Mouse (Mus musculus) lung, adult 2 months (tissue): ENCODE data around the gene Plekhg1.

ENCODE experiments used
- CTCF ChIP-seq: fragments of 200-500 bp; IDR thresholded peaks from 2 replicates; pipeline ENCODE4 v1.5.1; 2011; ENCODE audit warnings: mild to moderate bottlenecking, low read length, control low read depth; ENCODE audit not compliant: insufficient read depth
- POLR2A ChIP-seq: fragments of 200-500 bp; IDR thresholded peaks from 2 replicates; pipeline ENCODE4 v1.6.1; 2011; ENCODE audit warnings: low read depth, mild to moderate bottlenecking, control low read depth, low read length, borderline replicate concordance; ENCODE audit errors: extremely low read depth

DNA sequence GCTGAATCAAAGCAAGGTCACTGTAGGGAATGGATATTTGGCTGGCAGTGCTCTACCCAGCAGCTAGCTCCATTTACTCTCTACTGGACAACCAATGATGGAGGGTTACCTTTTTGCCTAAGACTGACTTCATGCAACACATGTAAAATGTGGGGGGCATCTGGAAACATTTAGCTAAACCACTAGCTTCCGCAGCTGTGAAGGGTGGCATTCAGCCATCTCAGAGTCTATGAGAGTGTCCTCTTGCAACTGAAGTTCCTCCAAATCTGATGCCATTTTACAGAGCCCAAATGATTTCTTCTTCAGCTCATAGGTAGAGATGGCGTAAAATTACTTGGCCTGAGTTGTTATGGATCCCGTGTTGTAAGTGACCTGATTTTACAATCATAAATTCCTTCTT lies 67.8 kb downstream of the Plekhg1 start:
- TF ChIP-seq POLR2A (no peak), CTCF (no peak)
